Mouse (Mus musculus) testis, adult 2 months (tissue): Measurements from ENCODE around the gene Tedc1.

ENCODE experiments used
- CTCF ChIP-seq: fragments of 200-500 bp; IDR thresholded peaks from 2 replicates; pipeline ENCODE4 v1.5.1; 2012; ENCODE audit warnings: low read depth, mild to moderate bottlenecking, inconsistent platforms, low read length, moderate library complexity; ENCODE audit not compliant: control insufficient read depth, insufficient read depth, insufficient replicate concordance
- POLR2A ChIP-seq: fragments of 200-500 bp; IDR thresholded peaks from 2 replicates; pipeline ENCODE4 v1.6.1; 2012; ENCODE audit warnings: low read depth, mild to moderate bottlenecking, inconsistent platforms, low read length, moderate library complexity; ENCODE audit not compliant: control insufficient read depth

DNA sequence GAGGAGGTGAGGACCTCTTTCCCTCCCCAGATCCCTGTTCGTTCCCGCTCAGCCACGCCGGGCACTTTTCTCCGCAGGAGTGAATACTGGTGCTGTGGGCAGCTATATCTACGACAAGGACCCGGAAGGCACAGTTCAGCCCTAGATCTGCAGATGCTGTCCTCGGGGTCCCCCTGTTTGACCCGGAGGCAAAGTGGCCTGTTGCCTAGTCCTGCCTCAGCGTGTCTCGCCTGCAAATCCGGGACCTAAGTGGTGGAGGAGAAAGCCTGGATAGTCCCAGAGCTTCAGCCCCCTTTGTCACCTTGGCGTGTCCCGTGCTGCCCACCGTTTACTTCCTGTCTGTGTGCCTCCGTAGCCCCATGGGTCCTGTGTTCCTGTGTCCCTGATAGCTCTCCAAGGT lies 11.3 kb upstream of the Tedc1 start:
- no peak for TF ChIP-seq POLR2A
- TF ChIP-seq CTCF = no peak
